Mouse (Mus musculus): ENCODE measurements around the gene Gm17728. TPM values are rescaled to one million over a fixed set of nuclear protein-coding genes. Genes with fewer than 3 reads are reported as not detected.

Gm17728 gene
- not detected in 2 replicates for polyA plus RNA-seq (2012; rRNA removed)

GRCm38 (mm10) chr17:9421760-9422159 is at the start of gene Gm17728:
Gm17728 (plus strand) TSS chr17:9422060.

Other genes with a start within 250 kb of the Gm17728 start
- not detected in 2 replicates for gene Pabpc6, start 247.7 kb downstream of the Gm17728 start, polyA plus RNA-seq (2012; rRNA removed)